Mouse (Mus musculus) lung, adult 2 months (tissue): ENCODE measurements at regions not wholly inside any gene's neighbourhood (a gene's known extent, or its start where the extent isn't known, plus 50 kb on each side); places are given as distances from the start of the nearest gene placed in this dataset.

Source experiments
- CTCF ChIP-seq: fragments of 200-500 bp; IDR thresholded peaks from 2 replicates; pipeline ENCODE4 v1.5.1; 2011; ENCODE audit warnings: mild to moderate bottlenecking, low read length, control low read depth; ENCODE audit not compliant: insufficient read depth
- POLR2A ChIP-seq: fragments of 200-500 bp; IDR thresholded peaks from 2 replicates; pipeline ENCODE4 v1.6.1; 2011; ENCODE audit warnings: low read depth, mild to moderate bottlenecking, control low read depth, low read length, borderline replicate concordance; ENCODE audit errors: extremely low read depth

DNA sequence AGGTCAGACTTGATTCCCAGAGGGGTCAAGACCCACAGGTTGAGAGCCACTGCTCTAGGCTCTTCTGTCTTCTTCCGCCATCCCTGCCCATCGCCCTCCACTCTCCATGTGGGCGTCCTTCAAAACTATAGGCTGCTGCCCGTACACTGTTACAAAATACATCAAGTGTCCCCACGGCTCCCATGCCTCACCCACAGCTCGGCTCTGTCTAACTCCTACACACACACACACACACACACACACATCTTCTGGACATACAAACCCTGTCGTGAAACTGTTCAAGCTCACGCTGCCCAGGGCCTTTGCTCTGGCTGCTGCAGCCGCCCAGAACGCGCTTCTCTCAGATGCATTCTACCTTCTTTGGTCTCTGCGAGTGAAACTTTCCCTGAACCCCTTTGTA, 67.1 kb upstream of the Tmem189 start:
- TF ChIP-seq POLR2A (no peak), CTCF (no peak)
